In genomic region chr14:75455743-75456421, GRCm38 (mm10) we compare ENCODE assay signal across 8 mouse cellular contexts. TPM values are rescaled to one million over a fixed set of nuclear protein-coding genes. Genes with fewer than 3 reads are reported as not detected.
DNase-seq lines count a peak whose midpoint lies in the region; ATAC-seq lines count a peak whose summit lies in the region.

Gene Siah3 (plus strand): TSS chr14:75455982.

- peaks cover 6% of the 10 kb centered on the region; the same call in 1 of the 2 replicates for H3K27me3 ChIP-seq in heart, embryonic 11.5 days (ENCODE audit: control insufficient read depth, insufficient read depth, low read length)
- H3K27me3 ChIP-seq in embryonic facial prominence, embryonic 14.5 days (replicated peaks; ENCODE audit: control insufficient read depth, insufficient read depth, low read length) = peaks cover 9% of the 10 kb centered on the region; the same call in 1 of the 2 replicates
- peaks cover 35% of the 10 kb centered on the region for H3K27me3 ChIP-seq in liver, embryonic 15.5 days

- no peaks in the 10 kb centered on the region for H3K36me3 ChIP-seq in heart, embryonic 11.5 days (ENCODE audit: control insufficient read depth, insufficient read depth, low read length)
- H3K36me3 ChIP-seq in embryonic facial prominence, embryonic 14.5 days (ENCODE audit: control insufficient read depth, insufficient read depth, low read length) = no peaks in the 10 kb centered on the region
- no peaks in the 10 kb centered on the region for H3K36me3 ChIP-seq in liver, embryonic 15.5 days (replicated peaks)

- 24% methylated on average over 18 of the region's 18 CpGs for WGBS in heart, embryonic 11.5 days (ENCODE audit: insufficient replicate concordance)
- 13% methylated on average over 18 of the region's 18 CpGs for WGBS in embryonic facial prominence, embryonic 14.5 days
- 20% methylated on average over 18 of the region's 18 CpGs for WGBS in liver, embryonic 15.5 days (ENCODE audit: insufficient replicate concordance)

- H3K4me2 ChIP-seq in heart, embryonic 11.5 days = peak within 1 kb of the TSS; percentile 73
- H3K4me2 ChIP-seq in embryonic facial prominence, embryonic 14.5 days (ENCODE audit: low read depth, low read length) = peak within 1 kb of the TSS; percentile 71
- H3K4me2 ChIP-seq in liver, embryonic 15.5 days = peak within 1 kb of the TSS; percentile 32

- no peak for DNase-seq in heart, postnatal 36 days
- peak; percentile 6 for DNase-seq in Muller cell, postnatal 12 days (ENCODE audit: inconsistent ontology term)
- peak; percentile 79 for DNase-seq in embryonic facial prominence, embryonic 14.5 days (ENCODE audit: low spot score)
- DNase-seq in right cerebral cortex, postnatal 14 days = peak; percentile 62
- no peak for DNase-seq in lung, postnatal 4 days

- H3K9ac ChIP-seq in heart, embryonic 11.5 days (ENCODE audit: low read depth, low read length) = no peak within 1 kb of the TSS
- peak within 1 kb of the TSS; percentile 34; the same call in 1 of the 2 replicates for H3K9ac ChIP-seq in embryonic facial prominence, embryonic 14.5 days (ENCODE audit: low read depth, low read length)
- no peak within 1 kb of the TSS for H3K9ac ChIP-seq in liver, embryonic 15.5 days

- H3K27ac ChIP-seq in heart, embryonic 11.5 days (ENCODE audit: low read depth, low read length) = no peak within 1 kb of the TSS
- no peak within 1 kb of the TSS for H3K27ac ChIP-seq in embryonic facial prominence, embryonic 14.5 days (replicated peaks; ENCODE audit: low read depth, low read length)
- H3K27ac ChIP-seq in liver, embryonic 15.5 days (replicated peaks) = no peak within 1 kb of the TSS

- intact Hi-C loops in heart, postnatal 36 days (cut with DNase I) = no loop called here

- H3K4me1 ChIP-seq in heart, embryonic 11.5 days (ENCODE audit: control insufficient read depth, insufficient read depth, low read length) = peaks cover 3% of the 10 kb centered on the region; the same call in 1 of the 2 replicates
- peaks cover 13% of the 10 kb centered on the region; the same call in 1 of the 2 replicates for H3K4me1 ChIP-seq in embryonic facial prominence, embryonic 14.5 days (ENCODE audit: control insufficient read depth, insufficient read depth, low read length)
- no peaks in the 10 kb centered on the region for H3K4me1 ChIP-seq in liver, embryonic 15.5 days (replicated peaks)

- peak within 1 kb of the TSS; percentile 35 for H3K4me3 ChIP-seq in heart, embryonic 11.5 days (ENCODE audit: low read depth, low read length)
- peak within 1 kb of the TSS; percentile 36 for H3K4me3 ChIP-seq in embryonic facial prominence, embryonic 14.5 days (ENCODE audit: low read depth, low read length)
- H3K4me3 ChIP-seq in liver, embryonic 15.5 days (replicated peaks) = 0 out of 2 replicates have a peak within 1 kb of the TSS, but pooled peaks have one; percentile 4

- no peaks in the 10 kb centered on the region for H3K9me3 ChIP-seq in heart, embryonic 11.5 days (replicated peaks; ENCODE audit: control insufficient read depth, low read length)
- H3K9me3 ChIP-seq in embryonic facial prominence, embryonic 14.5 days (ENCODE audit: control insufficient read depth, low read length) = no peaks in the 10 kb centered on the region
- H3K9me3 ChIP-seq in liver, embryonic 15.5 days (replicated peaks) = no peaks in the 10 kb centered on the region

- ATAC-seq in heart, embryonic 11.5 days (replicated peaks; ENCODE audit: insufficient number of reproducible peaks, low FRiP score, low TSS enrichment) = no peak
- peak; percentile 50 for ATAC-seq in embryonic facial prominence, embryonic 14.5 days (ENCODE audit: low read depth)
- peak; percentile 66 for ATAC-seq in inflammation-experienced regulatory T-cells, adult 6 months
- ATAC-seq in liver, embryonic 15.5 days (ENCODE audit: insufficient read depth) = no peak

RNA-seq across cellular contexts. Expression of gene Siah3, which starts in this region (rescaled TPM):
- 0.04 and 0.13 TPM in 2 replicates for polyA plus RNA-seq in heart, embryonic 11.5 days (2014; fragmentation: Nextera tagmentation; extraction: Ambion mirVana)
- total RNA-seq in heart, postnatal 36 days (2021) = not detected
- 0.35 and 0.43 TPM in 2 replicates for polyA plus RNA-seq in embryonic facial prominence, embryonic 14.5 days (2014; fragmentation: Nextera tagmentation; extraction: Ambion mirVana)
- under 1 TPM; 0.15 to 0.69 (median 0.56) TPM for polyA plus RNA-seq in inflammation-experienced regulatory T-cells, adult 6 months (2017; shearing (Covaris generic))
- 0.09 and 0.10 TPM in 2 replicates for polyA plus RNA-seq in liver, embryonic 15.5 days (2015; fragmentation: Nextera tagmentation; extraction: Ambion mirVana)

Comparison
In these comparisons a context has a peak if more than half of its experiments do, and no peak if none do; other contexts are left out.
1. Peak in DNase-seq, ATAC-seq, H3K4me3 ChIP-seq, H3K9ac ChIP-seq and H3K4me2 ChIP-seq in embryonic facial prominence, embryonic 14.5 days; RNA of the gene not detected or under 1 TPM.
2. Peak in ATAC-seq in inflammation-experienced regulatory T-cells, adult 6 months; RNA of the gene not detected or under 1 TPM.
3. DNase-seq: peak in Muller cell, postnatal 12 days (single experiment) and right cerebral cortex, postnatal 14 days (single experiment); none in heart, postnatal 36 days (0 of 2) and lung, postnatal 4 days (0 of 2).
4. Peak in every context shown above with its lines, with median percentiles within 50 percentile points of each other: H3K4me2 ChIP-seq and H3K4me3 ChIP-seq.